Mouse (Mus musculus) brain, embryonic 14.5 days (tissue): ENCODE results near the gene March4.

ENCODE experiments used
- CTCF ChIP-seq: fragments of 200-500 bp; IDR thresholded peaks from 2 replicates; pipeline ENCODE4 v1.5.1; 2012; ENCODE audit warnings: inconsistent platforms, mild to moderate bottlenecking, moderate library complexity, borderline replicate concordance; ENCODE audit not compliant: insufficient read depth, insufficient read length; ENCODE audit errors: extremely low read depth
- POLR2A ChIP-seq: fragments of 200-500 bp; IDR thresholded peaks from 2 replicates; pipeline ENCODE4 v1.6.1; 2012; ENCODE audit warnings: mild to moderate bottlenecking, inconsistent platforms, borderline replicate concordance; ENCODE audit not compliant: poor library complexity, insufficient read depth, insufficient read length, severe bottlenecking; ENCODE audit errors: extremely low read depth

GRCm38 (mm10) chr1:72454733-72455201, 82.0 kb downstream of the March4 start:
- TF ChIP-seq CTCF, result no peak
- TF ChIP-seq POLR2A, result no peak
